Mouse (Mus musculus): ENCODE data around the gene Sult2b1. TPM values are rescaled to one million over a fixed set of nuclear protein-coding genes. Genes with fewer than 3 reads are reported as not detected.

Sult2b1 gene
- polyA plus RNA-seq, 1 experiment from 2014 or later = 0.08 TPM

- H3K4me3 ChIP-seq (ENCODE audit: low read depth, low read length) = no peak overlapping the region
- H3K27me3 ChIP-seq (ENCODE audit: control insufficient read depth, insufficient read depth, low read depth, low read length) = no peaks in the 10 kb centered on the region
- H3K36me3 ChIP-seq (ENCODE audit: control insufficient read depth, insufficient read depth) = no peaks in the 10 kb centered on the region
- no peaks in the 10 kb centered on the region for H3K9me3 ChIP-seq (replicated peaks; ENCODE audit: control insufficient read depth, low read length)
- WGBS (ENCODE audit: insufficient replicate concordance) = 69% methylated on average over 5 of the region's 5 CpGs
- H3K27ac ChIP-seq (ENCODE audit: low read length) = no peak overlapping the region
- H3K9ac ChIP-seq (ENCODE audit: low read depth, low read length) = no peak overlapping the region
- no peaks in the 10 kb centered on the region for H3K4me1 ChIP-seq (ENCODE audit: control insufficient read depth, low read depth, low read length)
- ATAC-seq (ENCODE audit: low read depth) = no peak
- no peak overlapping the region for H3K4me2 ChIP-seq (ENCODE audit: low read depth, low read length)
Observed at GRCm38 (mm10) chr7:45747450-45747849, 37.0 kb downstream of the Sult2b1 start.

DNA sequence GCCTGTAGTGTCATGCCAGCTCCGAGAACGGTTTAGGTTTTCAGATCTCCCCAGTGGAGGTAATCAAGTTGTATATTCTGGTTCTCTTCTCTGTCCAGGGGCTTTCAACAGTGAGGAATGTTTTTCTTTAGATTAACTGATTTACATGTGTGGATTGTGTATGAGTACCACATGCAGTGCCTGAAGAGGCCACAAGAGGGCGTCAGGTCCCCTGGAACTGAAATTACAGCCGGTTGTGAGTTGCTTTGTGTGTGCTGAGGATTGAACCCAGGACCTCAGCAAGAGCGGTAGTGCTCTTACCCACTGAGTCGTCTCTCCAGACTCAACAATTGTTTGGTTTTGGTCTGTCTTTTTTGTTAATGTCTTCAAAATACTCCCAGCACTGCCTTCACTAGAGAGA, 38.0 kb downstream of the Sult2b1 start:
- Histone ChIP-seq H3K27me3 (ENCODE audit: control insufficient read depth, insufficient read depth, low read depth, low read length) (no peaks in the 10 kb centered on the region), H3K4me1 (ENCODE audit: control insufficient read depth, low read depth, low read length) (no peaks in the 10 kb centered on the region), H3K4me2 (ENCODE audit: low read depth, low read length) (no peak overlapping the region), H3K36me3 (ENCODE audit: control insufficient read depth, insufficient read depth) (no peaks in the 10 kb centered on the region), H3K9me3 (replicated peaks; ENCODE audit: control insufficient read depth, low read length) (no peaks in the 10 kb centered on the region), H3K27ac (ENCODE audit: low read length) (no peak overlapping the region), H3K4me3 (ENCODE audit: low read depth, low read length) (no peak overlapping the region), H3K9ac (ENCODE audit: low read depth, low read length) (no peak overlapping the region)
- 61% methylated on average over 6 of the region's 6 CpGs for WGBS (ENCODE audit: insufficient replicate concordance)
- no peak for ATAC-seq (ENCODE audit: low read depth)

DNA sequence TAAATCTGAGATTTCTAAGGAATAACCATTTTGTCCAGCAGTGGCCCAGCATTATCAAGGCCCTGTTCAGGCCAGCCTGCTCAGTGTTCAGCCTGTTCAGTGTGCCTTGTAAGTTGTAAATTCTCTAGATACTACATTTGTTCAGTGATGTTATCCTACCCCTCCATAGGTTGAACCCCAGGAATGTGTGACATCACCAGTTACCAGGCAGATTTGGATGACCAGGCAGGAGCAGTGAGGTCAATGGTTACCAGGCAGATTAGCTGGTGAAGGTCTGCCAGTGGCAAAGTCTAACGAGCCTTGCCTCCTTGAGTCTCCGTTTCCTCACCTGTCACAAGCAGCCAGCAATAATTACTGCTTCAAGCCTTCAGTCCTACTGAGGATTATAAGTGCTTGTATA, 40.1 kb downstream of the Sult2b1 start:
- ATAC-seq (ENCODE audit: low read depth) = 0 out of 2 replicates have a peak, but pooled peaks have one; percentile 24
- H3K36me3 ChIP-seq (ENCODE audit: control insufficient read depth, insufficient read depth) = no peaks in the 10 kb centered on the region
- no peak overlapping the region for H3K9ac ChIP-seq (ENCODE audit: low read depth, low read length)
- no peak overlapping the region for H3K4me3 ChIP-seq (ENCODE audit: low read depth, low read length)
- H3K4me1 ChIP-seq (ENCODE audit: control insufficient read depth, low read depth, low read length) = no peaks in the 10 kb centered on the region
- no peaks in the 10 kb centered on the region for H3K27me3 ChIP-seq (ENCODE audit: control insufficient read depth, insufficient read depth, low read depth, low read length)
- WGBS (ENCODE audit: insufficient replicate concordance) = 38% methylated on average over 2 of the region's 2 CpGs
- no peaks in the 10 kb centered on the region for H3K9me3 ChIP-seq (replicated peaks; ENCODE audit: control insufficient read depth, low read length)
- no peak overlapping the region for H3K4me2 ChIP-seq (ENCODE audit: low read depth, low read length)
- H3K27ac ChIP-seq (ENCODE audit: low read length) = no peak overlapping the region

- no peak overlapping the region for H3K27ac ChIP-seq (ENCODE audit: low read length)
- H3K4me2 ChIP-seq (ENCODE audit: low read depth, low read length) = peak overlapping the region; percentile 35; the same call in 1 of the 2 replicates
- no peak overlapping the region for H3K9ac ChIP-seq (ENCODE audit: low read depth, low read length)
- H3K27me3 ChIP-seq (ENCODE audit: control insufficient read depth, insufficient read depth, low read depth, low read length) = no peaks in the 10 kb centered on the region
- no peak for ATAC-seq (ENCODE audit: low read depth)
- no peaks in the 10 kb centered on the region for H3K36me3 ChIP-seq (ENCODE audit: control insufficient read depth, insufficient read depth)
- no peaks in the 10 kb centered on the region for H3K9me3 ChIP-seq (replicated peaks; ENCODE audit: control insufficient read depth, low read length)
- 21% methylated on average over 19 of the region's 19 CpGs for WGBS (ENCODE audit: insufficient replicate concordance)
- peak overlapping the region; percentile 1; the same call in 1 of the 2 replicates for H3K4me3 ChIP-seq (ENCODE audit: low read depth, low read length)
- H3K4me1 ChIP-seq (ENCODE audit: control insufficient read depth, low read depth, low read length) = no peaks in the 10 kb centered on the region
Observed at GRCm38 (mm10) chr7:45742338-45742737, 42.1 kb downstream of the Sult2b1 start.

DNA sequence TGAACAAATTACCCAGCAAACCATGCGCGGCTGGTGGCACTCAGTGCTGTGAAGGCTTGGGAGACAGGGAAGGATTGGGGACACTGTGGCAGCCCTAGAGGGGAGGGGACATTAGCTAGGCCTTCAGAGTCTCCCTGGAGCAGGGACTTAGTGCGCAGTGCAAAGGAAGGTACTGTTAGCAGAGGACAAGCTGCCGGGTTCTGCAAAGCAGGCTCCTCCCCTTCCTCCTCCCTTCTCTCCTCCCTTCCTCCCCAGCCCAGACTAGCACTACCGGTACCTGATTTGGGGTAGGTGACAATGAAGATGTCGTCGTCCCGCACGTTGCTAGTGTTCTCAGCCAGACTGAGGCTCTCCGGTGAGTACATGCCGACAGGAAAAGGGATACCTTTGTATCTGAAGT, 42.7 kb downstream of the Sult2b1 start:
- peak overlapping the region; percentile 1; the same call in 1 of the 2 replicates for H3K4me3 ChIP-seq (ENCODE audit: low read depth, low read length)
- peak overlapping the region; percentile 35; the same call in 1 of the 2 replicates for H3K4me2 ChIP-seq (ENCODE audit: low read depth, low read length)
- H3K9ac ChIP-seq (ENCODE audit: low read depth, low read length) = no peak overlapping the region
- no peaks in the 10 kb centered on the region for H3K4me1 ChIP-seq (ENCODE audit: control insufficient read depth, low read depth, low read length)
- no peaks in the 10 kb centered on the region for H3K36me3 ChIP-seq (ENCODE audit: control insufficient read depth, insufficient read depth)
- ATAC-seq (ENCODE audit: low read depth) = no peak
- 21% methylated on average over 11 of the region's 11 CpGs for WGBS (ENCODE audit: insufficient replicate concordance)
- H3K27ac ChIP-seq (ENCODE audit: low read length) = no peak overlapping the region
- H3K9me3 ChIP-seq (replicated peaks; ENCODE audit: control insufficient read depth, low read length) = no peaks in the 10 kb centered on the region
- no peaks in the 10 kb centered on the region for H3K27me3 ChIP-seq (ENCODE audit: control insufficient read depth, insufficient read depth, low read depth, low read length)

DNA sequence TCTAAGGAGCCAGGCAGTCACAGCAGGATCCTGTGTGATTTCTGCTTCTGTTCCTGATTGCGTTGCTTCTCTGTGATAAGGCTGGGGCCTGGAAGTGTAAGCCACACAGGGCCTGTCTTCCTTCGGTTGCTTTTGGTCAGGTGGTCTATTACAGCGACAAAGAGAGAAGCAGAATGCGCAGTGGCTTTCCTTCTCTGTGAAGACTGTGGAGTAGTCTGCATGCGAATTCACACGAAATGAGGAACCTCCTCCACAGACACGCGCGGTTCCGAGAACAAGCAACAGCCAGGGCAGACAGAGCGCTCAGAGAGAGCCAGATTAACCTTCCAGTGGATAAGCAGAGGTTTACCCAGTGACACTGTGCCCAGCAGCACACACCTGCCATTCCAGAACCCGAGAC, 43.2 kb downstream of the Sult2b1 start:
- 27% methylated on average over 12 of the region's 12 CpGs for WGBS (ENCODE audit: insufficient replicate concordance)

DNA sequence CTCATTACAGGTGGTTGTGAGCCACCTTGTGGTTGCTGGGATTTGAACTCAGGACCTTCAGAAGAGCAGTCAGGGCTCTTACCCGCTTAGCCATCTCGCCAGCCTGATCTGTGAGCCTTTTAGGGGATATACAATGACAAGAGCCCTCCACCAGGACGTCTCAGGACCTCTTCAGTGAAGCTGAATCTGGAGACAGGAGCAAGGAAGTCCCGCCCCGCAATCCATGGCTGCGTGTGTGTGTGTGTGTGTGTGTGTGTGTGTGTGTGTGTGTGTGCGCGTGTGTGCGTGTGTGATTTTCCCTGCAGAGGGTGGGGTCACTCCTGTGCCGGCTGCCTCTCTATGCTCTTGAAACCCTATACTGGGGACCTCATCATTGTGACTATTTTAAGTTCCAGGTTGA, 44.6 kb downstream of the Sult2b1 start:
- Histone ChIP-seq H3K27ac (ENCODE audit: low read length) (no peak overlapping the region), H3K4me3 (ENCODE audit: low read depth, low read length) (no peak overlapping the region), H3K4me1 (ENCODE audit: control insufficient read depth, low read depth, low read length) (no peaks in the 10 kb centered on the region), H3K36me3 (ENCODE audit: control insufficient read depth, insufficient read depth) (no peaks in the 10 kb centered on the region), H3K4me2 (ENCODE audit: low read depth, low read length) (no peak overlapping the region), H3K9ac (ENCODE audit: low read depth, low read length) (no peak overlapping the region), H3K9me3 (replicated peaks; ENCODE audit: control insufficient read depth, low read length) (no peaks in the 10 kb centered on the region), H3K27me3 (ENCODE audit: control insufficient read depth, insufficient read depth, low read depth, low read length) (no peaks in the 10 kb centered on the region)
- ATAC-seq (ENCODE audit: low read depth) = no peak
- 64% methylated on average over 10 of the region's 10 CpGs for WGBS (ENCODE audit: insufficient replicate concordance)

More for the DNA sequence above, 43.2 kb downstream of the Sult2b1 start:
- no peak overlapping the region for H3K4me2 ChIP-seq (ENCODE audit: low read depth, low read length)
- no peaks in the 10 kb centered on the region for H3K9me3 ChIP-seq (replicated peaks; ENCODE audit: control insufficient read depth, low read length)
- H3K9ac ChIP-seq (ENCODE audit: low read depth, low read length) = no peak overlapping the region
- no peak for ATAC-seq (ENCODE audit: low read depth)
- H3K27me3 ChIP-seq (ENCODE audit: control insufficient read depth, insufficient read depth, low read depth, low read length) = no peaks in the 10 kb centered on the region
- H3K4me3 ChIP-seq (ENCODE audit: low read depth, low read length) = no peak overlapping the region
- no peak overlapping the region for H3K27ac ChIP-seq (ENCODE audit: low read length)
- H3K4me1 ChIP-seq (ENCODE audit: control insufficient read depth, low read depth, low read length) = no peaks in the 10 kb centered on the region
- H3K36me3 ChIP-seq (ENCODE audit: control insufficient read depth, insufficient read depth) = no peaks in the 10 kb centered on the region

DNA sequence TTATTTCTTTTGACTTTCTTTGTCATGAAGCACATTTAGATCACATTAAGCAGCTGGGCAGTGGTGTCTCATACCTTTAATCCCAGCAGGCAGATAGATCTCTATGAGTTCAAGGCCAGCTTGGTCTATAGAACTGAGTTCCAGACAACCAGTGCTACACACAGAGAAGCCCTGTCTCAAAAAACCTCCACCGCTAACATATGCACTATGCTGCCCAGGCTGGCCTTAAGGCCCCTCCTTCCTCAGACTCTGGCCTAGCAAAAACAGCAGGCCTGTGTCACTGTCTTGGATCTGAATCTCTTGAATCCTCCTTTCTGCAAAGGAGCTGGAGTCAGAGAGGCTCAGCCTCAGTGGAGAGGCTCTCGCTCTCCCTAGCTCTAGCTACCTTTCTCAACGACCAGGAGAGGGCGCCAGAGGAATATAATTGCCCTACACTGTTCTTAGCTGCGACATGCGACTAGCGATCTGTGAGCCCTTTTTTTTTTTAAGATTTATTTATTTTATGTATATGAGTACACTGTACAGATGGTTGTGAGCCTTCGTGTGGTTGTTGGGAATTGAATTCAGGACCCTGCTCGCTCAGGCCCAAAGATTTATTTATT, 45.2 kb downstream of the Sult2b1 start:
- H3K4me3 ChIP-seq (ENCODE audit: low read depth, low read length) = no peak overlapping the region
- no peaks in the 10 kb centered on the region for H3K4me1 ChIP-seq (ENCODE audit: control insufficient read depth, low read depth, low read length)
- H3K9ac ChIP-seq (ENCODE audit: low read depth, low read length) = no peak overlapping the region
- 7% methylated on average over 9 of the region's 9 CpGs for WGBS (ENCODE audit: insufficient replicate concordance)
- no peak overlapping the region for H3K27ac ChIP-seq (ENCODE audit: low read length)
- no peaks in the 10 kb centered on the region for H3K9me3 ChIP-seq (replicated peaks; ENCODE audit: control insufficient read depth, low read length)
- H3K4me2 ChIP-seq (ENCODE audit: low read depth, low read length) = no peak overlapping the region
- H3K27me3 ChIP-seq (ENCODE audit: control insufficient read depth, insufficient read depth, low read depth, low read length) = no peaks in the 10 kb centered on the region
- H3K36me3 ChIP-seq (ENCODE audit: control insufficient read depth, insufficient read depth) = no peaks in the 10 kb centered on the region
- ATAC-seq (ENCODE audit: low read depth) = peak; percentile 58; the same call in 1 of the 2 replicates

GRCm38 (mm10) chr7:45733477-45733876, 51.0 kb downstream of the Sult2b1 start:
- Histone ChIP-seq H3K36me3 (ENCODE audit: control insufficient read depth, insufficient read depth) (no peaks in the 10 kb centered on the region), H3K4me1 (ENCODE audit: control insufficient read depth, low read depth, low read length) (no peaks in the 10 kb centered on the region; the same call in 1 of the 2 replicates), H3K4me2 (ENCODE audit: low read depth, low read length) (no peak overlapping the region), H3K4me3 (ENCODE audit: low read depth, low read length) (no peak overlapping the region), H3K27me3 (ENCODE audit: control insufficient read depth, insufficient read depth, low read depth, low read length) (no peaks in the 10 kb centered on the region), H3K27ac (ENCODE audit: low read length) (no peak overlapping the region), H3K9me3 (replicated peaks; ENCODE audit: control insufficient read depth, low read length) (no peaks in the 10 kb centered on the region), H3K9ac (ENCODE audit: low read depth, low read length) (no peak overlapping the region)
- 53% methylated on average over 5 of the region's 5 CpGs for WGBS (ENCODE audit: insufficient replicate concordance)
- ATAC-seq (ENCODE audit: low read depth) = no peak

All from liver, embryonic 16.5 days (tissue).